Mouse (Mus musculus): ENCODE results near the gene Dusp1.
A peak's percentile ranks its signal among the peaks of the same experiment; 100 is the strongest.

The Dusp1 gene

GRCm38 (mm10) chr17:26506031-26506641 is 55.8 kb downstream of the Dusp1 start:
- DNase-seq (ENCODE audit: inconsistent age in 2 of 2, low spot score in 1 of 2), result peak; percentile 72 to 87

- DNase-seq (ENCODE audit: inconsistent age in 2 of 2, low spot score in 1 of 2), result peak in 1 of 2 experiments; percentile 62
These were observed 56.7 kb downstream of the Dusp1 start for GRCm38 (mm10) chr17:26505181-26505581.

GRCm38 (mm10) chr17:26503981-26504671 is 57.8 kb downstream of the Dusp1 start:
- DNase-seq (ENCODE audit: inconsistent age in 2 of 2, low spot score in 1 of 2), result peak; percentile 90 to 95

- peak; percentile 88 to 96 for DNase-seq (ENCODE audit: inconsistent age in 2 of 2, low spot score in 1 of 2)
These were observed 58.9 kb downstream of the Dusp1 start for GRCm38 (mm10) chr17:26502808-26503671.

- peak; percentile 40 to 54 for DNase-seq (ENCODE audit: inconsistent age in 2 of 2, low spot score in 1 of 2)
These were observed 60.1 kb downstream of the Dusp1 start for GRCm38 (mm10) chr17:26501826-26502225.

GRCm38 (mm10) chr17:26498626-26499025 is 63.3 kb downstream of the Dusp1 start:
- DNase-seq (ENCODE audit: inconsistent age in 2 of 2, low spot score in 1 of 2), result peak; percentile 68 to 86

GRCm38 (mm10) chr17:26497416-26497923 is 64.5 kb downstream of the Dusp1 start:
- peak; percentile 47 to 68 for DNase-seq (ENCODE audit: inconsistent age in 2 of 2, low spot score in 1 of 2)

GRCm38 (mm10) chr17:26494642-26495468 is 67.1 kb downstream of the Dusp1 start:
- DNase-seq (ENCODE audit: inconsistent age in 2 of 2, low spot score in 1 of 2), result no peak

- DNase-seq (ENCODE audit: inconsistent age in 2 of 2, low spot score in 1 of 2), result no peak
These were observed 69.7 kb downstream of the Dusp1 start for GRCm38 (mm10) chr17:26492246-26492645.

- DNase-seq (ENCODE audit: inconsistent age in 2 of 2, low spot score in 1 of 2), result peak; percentile 43 to 74
These were observed 71.0 kb downstream of the Dusp1 start for GRCm38 (mm10) chr17:26490910-26491309.

GRCm38 (mm10) chr17:26490072-26490471 is 71.9 kb downstream of the Dusp1 start:
- DNase-seq (ENCODE audit: inconsistent age in 2 of 2, low spot score in 1 of 2), result peak in 1 of 2 experiments; percentile 37

GRCm38 (mm10) chr17:26488711-26489403 is 73.1 kb downstream of the Dusp1 start:
- peak in 1 of 2 experiments; percentile 74 for DNase-seq (ENCODE audit: inconsistent age in 2 of 2, low spot score in 1 of 2)

- no peak for DNase-seq (ENCODE audit: inconsistent age in 2 of 2, low spot score in 1 of 2)
These were observed 74.0 kb downstream of the Dusp1 start for GRCm38 (mm10) chr17:26487917-26488316.

GRCm38 (mm10) chr17:26487266-26487665 is 74.7 kb downstream of the Dusp1 start:
- DNase-seq (ENCODE audit: inconsistent age in 2 of 2, low spot score in 1 of 2), result peak in 1 of 2 experiments; percentile 71

- peak in 1 of 2 experiments; percentile 66 for DNase-seq (ENCODE audit: inconsistent age in 2 of 2, low spot score in 1 of 2)
These were observed 77.1 kb downstream of the Dusp1 start for GRCm38 (mm10) chr17:26484626-26485421.

GRCm38 (mm10) chr17:26480956-26481355 is 81.0 kb downstream of the Dusp1 start:
- DNase-seq (ENCODE audit: inconsistent age in 2 of 2, low spot score in 1 of 2), result no peak

- DNase-seq (ENCODE audit: inconsistent age in 2 of 2, low spot score in 1 of 2), result no peak
These were observed 82.3 kb downstream of the Dusp1 start for GRCm38 (mm10) chr17:26479619-26480018.

- DNase-seq (ENCODE audit: inconsistent age in 2 of 2, low spot score in 1 of 2), result no peak
These were observed 83.3 kb downstream of the Dusp1 start for GRCm38 (mm10) chr17:26478672-26479071.

- DNase-seq (ENCODE audit: inconsistent age in 2 of 2, low spot score in 1 of 2), result no peak
These were observed 85.1 kb downstream of the Dusp1 start for GRCm38 (mm10) chr17:26476871-26477270.
